Mouse (Mus musculus): ENCODE measurements around the gene Cd2. TPM values are rescaled to one million over a fixed set of nuclear protein-coding genes. Genes with fewer than 3 reads are reported as not detected.

The Cd2 gene
- polyA plus RNA-seq (2014; fragmentation: Nextera tagmentation; extraction: Ambion mirVana) = not detected in 2 replicates

DNA sequence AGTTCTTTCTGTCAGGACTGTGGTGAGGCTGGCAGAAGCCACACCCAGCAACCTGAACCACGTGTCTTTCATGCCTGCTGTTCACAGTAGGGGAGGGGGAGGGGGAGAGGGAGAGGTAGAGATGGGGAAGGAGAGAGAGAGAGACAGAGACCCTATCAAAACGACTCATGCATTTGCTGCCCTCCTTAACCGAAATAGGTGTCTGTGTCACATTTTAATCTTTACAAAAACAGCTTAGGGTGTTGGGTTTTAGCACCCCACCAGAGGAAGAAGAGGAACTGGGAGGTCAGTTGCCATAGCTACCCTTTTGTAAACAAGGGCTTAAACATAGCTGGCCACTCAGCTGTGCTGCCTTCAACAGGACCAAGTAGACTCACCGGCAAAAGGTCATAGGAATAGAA is at the start of gene Cd2:
TSS of gene Cd2 (minus strand) at position 29 of the 401 bp plus-strand sequence.
- no peaks in the 10 kb centered on the region for H3K4me1 ChIP-seq (replicated peaks; ENCODE audit: control insufficient read depth, insufficient read depth, low read length)
- H3K36me3 ChIP-seq (ENCODE audit: control insufficient read depth, insufficient read depth, low read length) = no peaks in the 10 kb centered on the region
- no peak within 1 kb of the TSS for H3K4me3 ChIP-seq (ENCODE audit: low read depth, low read length)
- no peaks in the 10 kb centered on the region; the same call in 1 of the 2 replicates for H3K27me3 ChIP-seq (replicated peaks; ENCODE audit: control insufficient read depth, insufficient read depth, low read length)
- DNase-seq (ENCODE audit: low spot score) = no peak
- whole genome bisulfite sequencing = 12% methylated on average over 4 of the region's 4 CpGs
- H3K9me3 ChIP-seq (ENCODE audit: control insufficient read depth, low read length) = no peaks in the 10 kb centered on the region
- H3K4me2 ChIP-seq = no peak within 1 kb of the TSS
- H3K9ac ChIP-seq (ENCODE audit: low read depth, low read length) = no peak within 1 kb of the TSS
- no peak within 1 kb of the TSS for H3K27ac ChIP-seq (ENCODE audit: low read depth, low read length)
- no peak for ATAC-seq (replicated peaks; ENCODE audit: low FRiP score)

DNA sequence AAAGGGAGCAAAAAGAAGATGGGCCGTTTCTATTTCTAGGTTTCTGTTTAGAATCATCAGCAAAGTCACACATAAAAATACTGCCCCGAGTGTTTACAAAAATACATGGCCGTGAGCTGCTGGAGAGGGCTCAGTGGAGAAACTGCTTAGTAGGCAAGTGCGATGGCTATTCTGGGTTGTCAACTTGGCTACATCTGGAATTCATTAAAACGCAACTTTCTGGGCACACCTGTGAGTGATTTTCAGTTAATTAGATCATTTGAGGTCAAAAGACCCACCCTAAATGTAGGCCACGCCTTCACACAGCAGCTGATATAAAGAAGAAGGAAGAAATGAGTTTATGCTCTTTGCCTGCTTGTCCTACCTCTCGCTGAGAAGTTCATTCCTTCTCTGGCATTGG is 40.9 kb upstream of the Cd2 start:
- no peaks in the 10 kb centered on the region for H3K9me3 ChIP-seq (ENCODE audit: control insufficient read depth, low read length)
- no peaks in the 10 kb centered on the region for H3K4me1 ChIP-seq (replicated peaks; ENCODE audit: control insufficient read depth, insufficient read depth, low read length)
- no peak overlapping the region for H3K4me3 ChIP-seq (ENCODE audit: low read depth, low read length)
- H3K4me2 ChIP-seq = no peak overlapping the region
- ATAC-seq (replicated peaks; ENCODE audit: low FRiP score) (no peak), DNase-seq (ENCODE audit: low spot score) (no peak)
- no peak overlapping the region for H3K9ac ChIP-seq (ENCODE audit: low read depth, low read length)
- no peak overlapping the region for H3K27ac ChIP-seq (ENCODE audit: low read depth, low read length)
- no peaks in the 10 kb centered on the region for H3K36me3 ChIP-seq (ENCODE audit: control insufficient read depth, insufficient read depth, low read length)
- WGBS = 77% methylated on average over 7 of the region's 7 CpGs
- H3K27me3 ChIP-seq (replicated peaks; ENCODE audit: control insufficient read depth, insufficient read depth, low read length) = no peaks in the 10 kb centered on the region

DNA sequence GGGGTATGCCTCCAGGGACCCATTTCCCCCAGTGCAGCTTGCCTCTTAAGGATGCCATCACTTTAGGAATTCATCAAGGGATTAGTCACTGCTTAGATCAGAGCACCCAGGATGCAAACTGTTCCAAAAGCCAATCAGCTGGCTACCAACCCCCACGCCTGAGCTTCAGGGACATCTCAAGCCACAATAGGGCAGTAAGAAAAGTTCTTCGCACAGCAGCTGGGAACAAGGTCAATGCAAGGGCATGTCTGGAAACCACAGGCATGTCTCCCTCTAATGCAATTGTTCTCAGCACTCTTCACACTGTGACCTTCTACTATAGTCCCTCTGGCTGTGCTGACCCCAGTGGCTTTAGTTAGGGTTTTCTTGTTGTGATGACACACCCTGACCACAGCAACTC is 39.5 kb upstream of the Cd2 start:
- Histone ChIP-seq H3K4me2 (no peak overlapping the region), H3K27me3 (replicated peaks; ENCODE audit: control insufficient read depth, insufficient read depth, low read length) (no peaks in the 10 kb centered on the region), H3K4me1 (replicated peaks; ENCODE audit: control insufficient read depth, insufficient read depth, low read length) (peaks cover 3% of the 10 kb centered on the region; the same call in 1 of the 2 replicates), H3K9me3 (ENCODE audit: control insufficient read depth, low read length) (no peaks in the 10 kb centered on the region), H3K27ac (ENCODE audit: low read depth, low read length) (no peak overlapping the region), H3K9ac (ENCODE audit: low read depth, low read length) (no peak overlapping the region), H3K36me3 (ENCODE audit: control insufficient read depth, insufficient read depth, low read length) (no peaks in the 10 kb centered on the region), H3K4me3 (ENCODE audit: low read depth, low read length) (no peak overlapping the region)
- DNase-seq (ENCODE audit: low spot score) (no peak), ATAC-seq (replicated peaks; ENCODE audit: low FRiP score) (no peak)
- WGBS = 78% methylated on average over 2 of the region's 2 CpGs

DNA sequence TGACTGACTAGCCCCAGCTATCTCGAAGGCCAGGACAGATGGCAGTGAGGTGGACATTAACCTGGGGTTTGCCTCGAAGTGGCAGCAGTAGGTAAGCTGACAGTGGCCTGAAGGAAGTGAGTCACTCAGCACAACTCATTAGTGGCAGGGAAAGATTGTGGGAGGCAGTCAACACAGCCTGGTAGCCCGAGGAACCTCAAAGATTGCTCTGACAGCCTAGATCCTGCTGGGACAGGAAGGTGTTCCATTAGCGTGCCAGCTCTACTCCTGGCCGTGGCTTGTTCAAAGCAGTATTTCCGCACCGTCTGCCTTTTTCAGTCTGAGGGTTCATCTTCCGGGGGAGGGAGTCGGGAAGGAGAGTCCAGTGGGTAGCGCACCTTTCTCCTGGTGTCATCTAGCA is 34.7 kb upstream of the Cd2 start:
- H3K9ac ChIP-seq (ENCODE audit: low read depth, low read length) = no peak overlapping the region
- no peaks in the 10 kb centered on the region for H3K9me3 ChIP-seq (ENCODE audit: control insufficient read depth, low read length)
- H3K4me2 ChIP-seq = no peak overlapping the region
- H3K36me3 ChIP-seq (ENCODE audit: control insufficient read depth, insufficient read depth, low read length) = no peaks in the 10 kb centered on the region
- no peak overlapping the region for H3K27ac ChIP-seq (ENCODE audit: low read depth, low read length)
- peaks cover 3% of the 10 kb centered on the region; the same call in 1 of the 2 replicates for H3K4me1 ChIP-seq (replicated peaks; ENCODE audit: control insufficient read depth, insufficient read depth, low read length)
- H3K27me3 ChIP-seq (replicated peaks; ENCODE audit: control insufficient read depth, insufficient read depth, low read length) = no peaks in the 10 kb centered on the region
- ATAC-seq (replicated peaks; ENCODE audit: low FRiP score) = no peak
- no peak overlapping the region for H3K4me3 ChIP-seq (ENCODE audit: low read depth, low read length)
- no peak for DNase-seq (ENCODE audit: low spot score)
- 58% methylated on average over 10 of the region's 10 CpGs for WGBS

DNA sequence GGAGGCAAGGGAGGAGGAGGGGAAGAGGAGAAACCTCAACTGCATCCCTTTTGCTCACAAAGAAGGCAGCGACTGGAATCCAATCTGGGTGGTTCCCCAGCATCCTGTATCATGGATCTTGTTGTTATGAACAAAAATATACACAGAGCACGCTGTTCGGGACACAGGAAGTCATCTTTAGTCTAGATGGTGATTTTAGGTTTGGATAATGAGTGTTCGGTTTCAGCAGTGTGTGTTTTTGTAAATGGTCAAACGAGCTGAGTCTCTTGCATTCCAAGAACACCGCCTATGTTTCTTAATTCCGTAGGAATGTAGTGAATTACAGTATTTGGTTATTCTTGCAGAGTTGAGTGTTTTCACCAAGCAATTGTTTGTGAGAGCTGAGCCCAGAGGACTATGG is 33.1 kb upstream of the Cd2 start:
- Histone ChIP-seq H3K36me3 (ENCODE audit: control insufficient read depth, insufficient read depth, low read length) (no peaks in the 10 kb centered on the region), H3K9me3 (ENCODE audit: control insufficient read depth, low read length) (no peaks in the 10 kb centered on the region), H3K9ac (ENCODE audit: low read depth, low read length) (no peak overlapping the region), H3K4me2 (no peak overlapping the region), H3K27ac (ENCODE audit: low read depth, low read length) (no peak overlapping the region), H3K27me3 (replicated peaks; ENCODE audit: control insufficient read depth, insufficient read depth, low read length) (no peaks in the 10 kb centered on the region), H3K4me3 (ENCODE audit: low read depth, low read length) (no peak overlapping the region), H3K4me1 (replicated peaks; ENCODE audit: control insufficient read depth, insufficient read depth, low read length) (peaks cover 11% of the 10 kb centered on the region)
- ATAC-seq (replicated peaks; ENCODE audit: low FRiP score) = no peak
- WGBS = 71% methylated on average over 7 of the region's 7 CpGs
- DNase-seq (ENCODE audit: low spot score) = no peak

DNA sequence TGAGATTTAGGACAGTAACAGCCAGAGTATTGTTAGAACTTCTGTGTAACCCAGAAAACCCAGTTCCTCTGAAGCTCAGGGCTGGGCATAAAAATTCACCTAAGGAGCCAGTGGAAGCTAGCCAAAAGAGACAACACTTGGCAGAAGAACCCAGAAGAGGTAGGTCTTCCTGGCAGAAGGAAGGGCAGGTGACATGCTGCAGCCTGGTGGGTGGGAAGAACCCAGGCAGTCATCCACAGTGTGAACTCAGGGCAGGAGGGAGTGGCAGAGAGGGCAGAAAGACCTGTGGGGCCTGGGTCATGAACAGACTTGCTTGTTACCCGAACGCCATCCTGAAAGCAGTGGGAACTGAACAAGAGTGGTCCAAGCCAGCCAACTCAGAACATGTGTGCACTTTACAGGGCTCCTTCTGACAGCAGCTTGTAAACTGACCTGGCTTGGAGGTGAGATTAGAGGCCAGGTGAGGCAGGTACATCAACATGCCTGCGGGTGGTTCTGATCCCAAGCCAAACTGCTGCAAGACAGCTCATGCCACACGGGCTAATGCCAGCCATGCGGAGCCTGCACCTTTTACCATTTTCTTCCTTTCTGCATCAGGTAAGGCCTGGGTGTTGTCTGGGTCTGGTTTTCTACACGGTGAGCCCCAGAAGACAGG is 30.9 kb upstream of the Cd2 start:
- H3K4me3 ChIP-seq (ENCODE audit: low read depth, low read length) = no peak overlapping the region
- H3K4me1 ChIP-seq (replicated peaks; ENCODE audit: control insufficient read depth, insufficient read depth, low read length) = peaks cover 17% of the 10 kb centered on the region
- H3K27me3 ChIP-seq (replicated peaks; ENCODE audit: control insufficient read depth, insufficient read depth, low read length) = no peaks in the 10 kb centered on the region
- H3K9me3 ChIP-seq (ENCODE audit: control insufficient read depth, low read length) = no peaks in the 10 kb centered on the region
- DNase-seq (ENCODE audit: low spot score) = no peak
- no peak overlapping the region for H3K4me2 ChIP-seq
- H3K36me3 ChIP-seq (ENCODE audit: control insufficient read depth, insufficient read depth, low read length) = no peaks in the 10 kb centered on the region
- WGBS = 85% methylated on average over 6 of the region's 6 CpGs
- no peak overlapping the region for H3K27ac ChIP-seq (ENCODE audit: low read depth, low read length)
- H3K9ac ChIP-seq (ENCODE audit: low read depth, low read length) = no peak overlapping the region
- no peak for ATAC-seq (replicated peaks; ENCODE audit: low FRiP score)

DNA sequence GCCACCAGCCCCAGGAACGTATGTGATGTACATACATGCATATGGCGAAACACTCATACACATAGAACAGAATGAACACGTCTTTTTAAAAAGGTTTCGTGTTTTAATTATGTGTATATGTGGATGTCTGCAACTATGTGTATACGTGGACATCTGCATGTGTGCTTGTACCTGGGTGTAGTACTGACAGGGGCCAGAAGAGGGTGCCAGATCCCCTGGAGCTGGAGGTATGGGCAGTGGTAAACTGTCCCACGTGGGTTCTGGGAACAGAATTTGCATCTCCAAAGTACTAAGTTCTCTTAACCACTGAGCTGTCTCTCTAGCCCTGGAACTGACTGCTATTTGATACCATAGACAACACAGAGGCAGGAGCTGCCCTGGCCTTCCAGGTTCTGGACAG is 30.4 kb upstream of the Cd2 start:
- no peak overlapping the region for H3K27ac ChIP-seq (ENCODE audit: low read depth, low read length)
- H3K36me3 ChIP-seq (ENCODE audit: control insufficient read depth, insufficient read depth, low read length) = no peaks in the 10 kb centered on the region
- no peaks in the 10 kb centered on the region for H3K9me3 ChIP-seq (ENCODE audit: control insufficient read depth, low read length)
- no peak overlapping the region for H3K9ac ChIP-seq (ENCODE audit: low read depth, low read length)
- WGBS = 69% methylated on average over 6 of the region's 6 CpGs
- H3K4me2 ChIP-seq = no peak overlapping the region
- ATAC-seq (replicated peaks; ENCODE audit: low FRiP score) = peak; percentile 39; the same call in 1 of the 2 replicates
- no peaks in the 10 kb centered on the region for H3K27me3 ChIP-seq (replicated peaks; ENCODE audit: control insufficient read depth, insufficient read depth, low read length)
- peaks cover 17% of the 10 kb centered on the region for H3K4me1 ChIP-seq (replicated peaks; ENCODE audit: control insufficient read depth, insufficient read depth, low read length)
- no peak overlapping the region for H3K4me3 ChIP-seq (ENCODE audit: low read depth, low read length)
- DNase-seq (ENCODE audit: low spot score) = peak; percentile 62

DNA sequence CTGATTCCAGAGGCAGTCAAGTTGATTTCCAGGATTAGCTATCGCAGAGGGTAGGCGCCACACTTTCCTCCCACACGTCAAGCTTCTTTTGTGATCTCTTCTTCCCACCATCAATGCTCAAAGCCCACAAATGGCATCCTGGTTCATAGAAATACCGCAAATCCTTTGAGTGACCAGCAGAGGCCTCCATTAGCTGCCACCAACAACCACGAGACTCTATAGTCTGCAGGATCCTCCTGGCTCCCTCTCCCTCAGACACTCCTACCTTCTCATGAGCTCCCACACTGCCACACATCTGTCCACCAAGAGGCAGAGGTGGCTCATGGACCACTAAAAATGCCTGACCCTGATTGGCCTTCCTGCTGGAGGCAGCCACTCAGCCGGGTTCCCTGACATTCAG is 27.2 kb upstream of the Cd2 start:
- Histone ChIP-seq H3K9ac (ENCODE audit: low read depth, low read length) (no peak overlapping the region), H3K27me3 (replicated peaks; ENCODE audit: control insufficient read depth, insufficient read depth, low read length) (no peaks in the 10 kb centered on the region), H3K4me1 (replicated peaks; ENCODE audit: control insufficient read depth, insufficient read depth, low read length) (peaks cover 18% of the 10 kb centered on the region), H3K4me2 (no peak overlapping the region), H3K4me3 (ENCODE audit: low read depth, low read length) (no peak overlapping the region), H3K9me3 (ENCODE audit: control insufficient read depth, low read length) (no peaks in the 10 kb centered on the region), H3K27ac (ENCODE audit: low read depth, low read length) (no peak overlapping the region), H3K36me3 (ENCODE audit: control insufficient read depth, insufficient read depth, low read length) (no peaks in the 10 kb centered on the region)
- no peak for ATAC-seq (replicated peaks; ENCODE audit: low FRiP score)
- DNase-seq (ENCODE audit: low spot score) = no peak
- WGBS = 73% methylated on average over 6 of the region's 6 CpGs

DNA sequence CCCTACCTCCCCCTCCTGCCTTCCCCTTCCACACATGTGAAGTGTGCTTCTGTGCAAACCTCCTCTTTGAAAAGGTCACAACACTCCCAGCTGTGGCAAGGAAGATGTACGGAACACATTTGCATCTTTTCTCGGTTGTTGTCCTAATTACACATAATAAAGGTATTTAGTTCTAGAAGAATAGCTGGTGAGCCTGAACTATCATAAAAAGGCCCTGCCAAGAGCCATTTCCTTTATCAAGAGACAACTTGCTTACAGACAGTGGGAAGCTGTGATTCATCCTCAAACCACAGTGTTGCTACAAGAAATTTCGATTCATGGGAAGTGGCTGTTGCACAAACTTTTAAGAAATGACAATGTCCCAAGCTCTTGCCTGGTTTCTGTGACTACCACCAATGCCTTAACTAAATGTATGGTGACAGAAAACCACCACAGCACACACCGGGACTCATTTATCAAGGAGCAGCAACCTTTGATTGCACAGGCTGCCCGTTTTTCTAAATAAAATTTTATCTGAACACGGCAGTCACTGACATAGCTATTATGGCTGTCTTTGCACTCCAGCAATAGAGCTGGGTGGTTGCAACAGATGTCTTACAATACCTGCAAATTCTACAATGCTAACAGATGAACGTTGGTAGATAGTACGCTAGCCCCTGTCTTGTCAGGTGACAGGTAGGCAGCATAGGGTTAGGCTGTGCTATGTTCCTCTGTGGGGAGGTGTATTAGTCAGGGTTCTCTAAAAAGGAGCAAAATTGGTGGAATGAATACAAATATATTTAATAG is 25.7 kb upstream of the Cd2 start:
- WGBS = 64% methylated on average over 8 of the region's 8 CpGs
- ATAC-seq (replicated peaks; ENCODE audit: low FRiP score) = peak; percentile 62
- H3K4me2 ChIP-seq = no peak overlapping the region

More for the DNA sequence above, 25.7 kb upstream of the Cd2 start:
- DNase-seq (ENCODE audit: low spot score) = no peak
- Histone ChIP-seq H3K36me3 (ENCODE audit: control insufficient read depth, insufficient read depth, low read length) (no peaks in the 10 kb centered on the region), H3K9ac (ENCODE audit: low read depth, low read length) (no peak overlapping the region), H3K27ac (ENCODE audit: low read depth, low read length) (no peak overlapping the region), H3K9me3 (ENCODE audit: control insufficient read depth, low read length) (no peaks in the 10 kb centered on the region), H3K27me3 (replicated peaks; ENCODE audit: control insufficient read depth, insufficient read depth, low read length) (no peaks in the 10 kb centered on the region), H3K4me1 (replicated peaks; ENCODE audit: control insufficient read depth, insufficient read depth, low read length) (peaks cover 18% of the 10 kb centered on the region), H3K4me3 (ENCODE audit: low read depth, low read length) (no peak overlapping the region)

Data from liver, embryonic 11.5 days (tissue).